ENCODE assay signal across 22 mouse cellular contexts in genomic region chr1:178552278-178552897, GRCm38 (mm10). TPM values are rescaled to one million over a fixed set of nuclear protein-coding genes. Genes with fewer than 3 reads are reported as not detected.
A peak's percentile ranks its signal among the peaks of the same experiment; 100 is the strongest.
DNase-seq lines count a peak whose midpoint lies in the region; ATAC-seq and TF ChIP-seq lines count a peak whose summit lies in the region.
"Had no signal": no experiment of that assay in that cellular context is flagged by ENCODE, and none has a peak within 500 bp of the region (broad histone marks: within the 10 kb centered on the region; RNA-seq: fewer than 3 reads in every experiment).

No protein-coding gene starts in this region.

- TF ChIP-seq CTCF in heart, adult 2 months (IDR thresholded peaks at IDR 0.05): no peak
- TF ChIP-seq CTCF in heart, postnatal 0 days (IDR thresholded peaks at IDR 0.05; ENCODE audit: low read depth): no peak

- 25% methylated on average over 6 of the region's 6 CpGs for WGBS in heart, embryonic 14.5 days
- WGBS in heart, adult 2 months: 46% methylated on average over 6 of the region's 6 CpGs
- WGBS in neural tube, embryonic 13.5 days: 87% methylated on average over 6 of the region's 6 CpGs
- 86% methylated on average over 6 of the region's 6 CpGs for WGBS in neural tube, embryonic 15.5 days
- 31% methylated on average over 6 of the region's 6 CpGs for WGBS in heart, postnatal 0 days
- 79% methylated on average over 6 of the region's 6 CpGs for WGBS in limb, embryonic 15.5 days

- H3K9me3 ChIP-seq in heart, embryonic 14.5 days (ENCODE audit: control insufficient read depth, low read length): no peaks in the 10 kb centered on the region
- no peaks in the 10 kb centered on the region for H3K9me3 ChIP-seq in neural tube, embryonic 13.5 days
- no peaks in the 10 kb centered on the region for H3K9me3 ChIP-seq in neural tube, embryonic 15.5 days (replicated peaks)
- no peaks in the 10 kb centered on the region for H3K9me3 ChIP-seq in heart, postnatal 0 days (replicated peaks; ENCODE audit: control insufficient read depth, low read length)
- H3K9me3 ChIP-seq in limb, embryonic 15.5 days: no peaks in the 10 kb centered on the region
- H3K9me3 ChIP-seq: embryonic facial prominence, embryonic 12.5 days; liver, embryonic 12.5 days had no signal

- no peak overlapping the region for H3K4me3 ChIP-seq in heart, embryonic 14.5 days (ENCODE audit: control insufficient read depth in 1 of 2, insufficient read depth in 1 of 2, low read depth in 1 of 2, low read length in 2 of 2)
- H3K4me3 ChIP-seq in heart, adult 2 months: no peak overlapping the region
- H3K4me3 ChIP-seq in neural tube, embryonic 13.5 days: no peak overlapping the region
- no peak overlapping the region for H3K4me3 ChIP-seq in neural tube, embryonic 15.5 days (replicated peaks)
- H3K4me3 ChIP-seq in heart, postnatal 0 days (ENCODE audit: low read depth, low read length): no peak overlapping the region
- no peak overlapping the region for H3K4me3 ChIP-seq in limb, embryonic 15.5 days
- H3K4me3 ChIP-seq: embryonic facial prominence, embryonic 12.5 days; liver, embryonic 12.5 days had no signal

- H3K79me2 ChIP-seq in heart, adult 2 months (replicated peaks; ENCODE audit: control insufficient read depth, insufficient read depth, low read length): no peaks in the 10 kb centered on the region

- H3K9ac ChIP-seq in heart, embryonic 14.5 days (ENCODE audit: low read length): peak overlapping the region; percentile 56; the same call in 1 of the 2 replicates
- no peak overlapping the region for H3K9ac ChIP-seq in heart, adult 2 months (ENCODE audit: low read depth, low read length)
- H3K9ac ChIP-seq in neural tube, embryonic 13.5 days: no peak overlapping the region
- H3K9ac ChIP-seq in neural tube, embryonic 15.5 days (replicated peaks): no peak overlapping the region
- H3K9ac ChIP-seq in heart, postnatal 0 days (replicated peaks; ENCODE audit: low read depth, low read length): no peak overlapping the region
- no peak overlapping the region for H3K9ac ChIP-seq in limb, embryonic 15.5 days
- H3K9ac ChIP-seq: embryonic facial prominence, embryonic 12.5 days; liver, embryonic 12.5 days had no signal

- H3K36me3 ChIP-seq in heart, embryonic 14.5 days (ENCODE audit: control insufficient read depth, insufficient read depth, low read length): peaks cover 13% of the 10 kb centered on the region
- H3K36me3 ChIP-seq in heart, adult 2 months (ENCODE audit: control insufficient read depth, insufficient read depth, low read length): no peaks in the 10 kb centered on the region
- no peaks in the 10 kb centered on the region; the same call in 1 of the 2 replicates for H3K36me3 ChIP-seq in neural tube, embryonic 13.5 days
- H3K36me3 ChIP-seq in neural tube, embryonic 15.5 days: no peaks in the 10 kb centered on the region
- H3K36me3 ChIP-seq in heart, postnatal 0 days (replicated peaks; ENCODE audit: control insufficient read depth, insufficient read depth, low read length): no peaks in the 10 kb centered on the region
- no peaks in the 10 kb centered on the region for H3K36me3 ChIP-seq in limb, embryonic 15.5 days
- H3K36me3 ChIP-seq: liver, embryonic 12.5 days had no signal

- no peak for TF ChIP-seq POLR2A in heart, adult 2 months (IDR thresholded peaks at IDR 0.05; ENCODE audit: insufficient read depth, low read depth, low read length)

- no peak for TF ChIP-seq EP300 in heart, adult 2 months (IDR thresholded peaks at IDR 0.05; ENCODE audit: insufficient read depth, low read depth, low read length)
- no peak for TF ChIP-seq EP300 in heart, postnatal 0 days (IDR thresholded peaks at IDR 0.05; ENCODE audit: low read depth)

- peaks cover 27 to 46% of the 10 kb centered on the region in 2 experiments for H3K4me1 ChIP-seq in heart, embryonic 14.5 days (ENCODE audit: control insufficient read depth in 2 of 2, insufficient read depth in 2 of 2, low read length in 2 of 2)
- H3K4me1 ChIP-seq in heart, adult 2 months (ENCODE audit: control insufficient read depth, insufficient read depth, low read length): no peaks in the 10 kb centered on the region
- peaks cover 17% of the 10 kb centered on the region for H3K4me1 ChIP-seq in neural tube, embryonic 13.5 days (replicated peaks)
- peaks cover 18% of the 10 kb centered on the region for H3K4me1 ChIP-seq in neural tube, embryonic 15.5 days
- peaks cover 23% of the 10 kb centered on the region for H3K4me1 ChIP-seq in heart, postnatal 0 days (ENCODE audit: control insufficient read depth, insufficient read depth)
- peaks cover 11% of the 10 kb centered on the region for H3K4me1 ChIP-seq in limb, embryonic 15.5 days
- H3K4me1 ChIP-seq: liver, embryonic 12.5 days had no signal

- H3K4me2 ChIP-seq in heart, embryonic 14.5 days (ENCODE audit: low read length): peak overlapping the region; percentile 47
- no peak overlapping the region for H3K4me2 ChIP-seq in neural tube, embryonic 13.5 days
- no peak overlapping the region for H3K4me2 ChIP-seq in neural tube, embryonic 15.5 days
- no peak overlapping the region for H3K4me2 ChIP-seq in heart, postnatal 0 days (ENCODE audit: low read depth, low read length)
- H3K4me2 ChIP-seq in limb, embryonic 15.5 days: no peak overlapping the region
- H3K4me2 ChIP-seq: embryonic facial prominence, embryonic 12.5 days; liver, embryonic 12.5 days; midbrain, embryonic 11.5 days had no signal

- DNase-seq in heart, adult 2 months: no peak
- DNase-seq in heart, postnatal 0 days (ENCODE audit: low spot score): peak; percentile 55
- DNase-seq in spleen, postnatal 10 days (ENCODE audit: low spot score in 2 of 2): no peak
- DNase-seq: adrenal gland, adult 8-10 months; cerebellum, adult 2 months; cerebellum, postnatal 25 days; gastrocnemius, postnatal 36 days; lung, adult 18-20 months; lung, postnatal 10 days; right cerebral cortex, postnatal 25 days; spleen, adult 18-20 months had no signal

- H3K27ac ChIP-seq in heart, embryonic 14.5 days (replicated peaks in 1 of 2; ENCODE audit: control insufficient read depth in 1 of 2, insufficient read depth in 1 of 2, low read depth in 2 of 2, low read length in 2 of 2): peak overlapping the region; percentile 62 to 91
- no peak overlapping the region for H3K27ac ChIP-seq in heart, adult 2 months
- no peak overlapping the region for H3K27ac ChIP-seq in neural tube, embryonic 13.5 days (replicated peaks)
- H3K27ac ChIP-seq in neural tube, embryonic 15.5 days (replicated peaks): no peak overlapping the region
- peak overlapping the region; percentile 89 for H3K27ac ChIP-seq in heart, postnatal 0 days (ENCODE audit: low read depth)
- H3K27ac ChIP-seq in limb, embryonic 15.5 days: no peak overlapping the region
- H3K27ac ChIP-seq: kidney, postnatal 0 days; liver, embryonic 12.5 days had no signal

- H3K27me3 ChIP-seq in heart, embryonic 14.5 days (ENCODE audit: control insufficient read depth, insufficient read depth, low read length): no peaks in the 10 kb centered on the region
- H3K27me3 ChIP-seq in heart, adult 2 months (ENCODE audit: control insufficient read depth, insufficient read depth, low read length): no peaks in the 10 kb centered on the region
- H3K27me3 ChIP-seq in neural tube, embryonic 13.5 days: no peaks in the 10 kb centered on the region
- no peaks in the 10 kb centered on the region for H3K27me3 ChIP-seq in neural tube, embryonic 15.5 days (replicated peaks)
- H3K27me3 ChIP-seq in heart, postnatal 0 days (ENCODE audit: control insufficient read depth, insufficient read depth, low read length): no peaks in the 10 kb centered on the region
- H3K27me3 ChIP-seq in limb, embryonic 15.5 days: no peaks in the 10 kb centered on the region
- H3K27me3 ChIP-seq: embryonic facial prominence, embryonic 12.5 days; liver, embryonic 12.5 days had no signal

- peak; percentile 68 for ATAC-seq in heart, embryonic 14.5 days (ENCODE audit: insufficient number of reproducible peaks, insufficient read depth, low FRiP score, low read depth)
- 0 out of 2 replicates have a peak, but pooled peaks have one; percentile 32 for ATAC-seq in neural tube, embryonic 13.5 days (ENCODE audit: low read depth)
- ATAC-seq in neural tube, embryonic 15.5 days (ENCODE audit: low FRiP score): no peak
- ATAC-seq in heart, postnatal 0 days (ENCODE audit: insufficient read depth, low read depth): peak; percentile 82
- ATAC-seq in limb, embryonic 15.5 days (ENCODE audit: insufficient number of reproducible peaks, low FRiP score, low TSS enrichment, low read depth): 0 out of 2 replicates have a peak, but pooled peaks have one; percentile 24
- ATAC-seq: activated CD4-positive, CD25-positive, alpha-beta regulatory T cell, adult 4 months; hindbrain, embryonic 16.5 days; intestine, embryonic 16.5 days; liver, embryonic 12.5 days had no signal

- intact Hi-C loops in heart, adult 2 months (cut with DNase I): no loop called here

RNA-seq across cellular contexts. Expression of gene Kif26b, which starts 23.5 kb away (rescaled TPM):
- polyA plus RNA-seq in heart, embryonic 14.5 days (2014; fragmentation: Nextera tagmentation; extraction: Ambion mirVana): 12.7 and 14.4 TPM in 2 replicates
- total RNA-seq in heart, adult 2 months (2021): 1 to 10 TPM; 2.4 to 3.0 TPM
- polyA plus RNA-seq in heart, adult 2 months (2012; rRNA removed): 0.86 and 1.1 TPM in 2 replicates
- polyA plus RNA-seq in neural tube, embryonic 13.5 days (2015; fragmentation: Nextera tagmentation; extraction: Ambion mirVana): 10.4 and 10.5 TPM in 2 replicates
- polyA plus RNA-seq in neural tube, embryonic 15.5 days (2015; fragmentation: Nextera tagmentation; extraction: Ambion mirVana): 10.6 and 11.1 TPM in 2 replicates
- 19.8 and 23.8 TPM in 2 replicates for total RNA-seq in heart, postnatal 0 days (2014; rRNA removed; ENCODE audit: low replicate concordance)
- 1.7 and 1.8 TPM in 2 replicates for polyA plus RNA-seq in heart, postnatal 0 days (2015; fragmentation: Nextera tagmentation; extraction: Ambion mirVana)
- 3.8 and 5.3 TPM in 2 replicates for polyA plus RNA-seq in limb, embryonic 15.5 days (2015; fragmentation: Nextera tagmentation; extraction: Ambion mirVana)
- polyA plus RNA-seq: activated CD4-positive, CD25-positive, alpha-beta regulatory T cell, adult 4 months had no signal

Comparison
In these comparisons a context has a peak if more than half of its experiments do, and no peak if none do; other contexts are left out.
1. H3K27ac ChIP-seq: peak in heart, embryonic 14.5 days (2 of 2) and heart, postnatal 0 days (single experiment); none in heart, adult 2 months (single experiment), neural tube, embryonic 13.5 days (single experiment), neural tube, embryonic 15.5 days (single experiment) and limb, embryonic 15.5 days (single experiment).